Mouse (Mus musculus): Measurements from ENCODE around the gene Tmco3. TPM values are rescaled to one million over a fixed set of nuclear protein-coding genes. Genes with fewer than 3 reads are reported as not detected.
A peak's percentile ranks its signal among the peaks of the same experiment; 100 is the strongest.

The Tmco3 gene
- polyA plus RNA-seq (2011; ENCODE audit: insufficient read depth, insufficient read length, low replicate concordance, missing spikeins): 7.4 and 7.9 TPM in 2 replicates

- Histone ChIP-seq H3K4me1 (ENCODE audit: control insufficient read depth, insufficient read depth, low read length) (peaks cover 2% of the 10 kb centered on the region; the same call in 1 of the 2 replicates), H3K4me3 (replicated peaks; ENCODE audit: control insufficient read depth, low read depth, low read length) (peak within 1 kb of the TSS; percentile 99), H3K27ac (ENCODE audit: control insufficient read depth, insufficient read depth, low read depth, low read length, poor library complexity) (peak within 1 kb of the TSS; percentile 100)
- WGBS: under 1% methylated on average over 79 of the region's 79 CpGs
- TF ChIP-seq CTCF (IDR thresholded peaks at IDR 0.05; ENCODE audit: control insufficient read depth, insufficient read depth, low read length) (no peak), POLR2A (IDR thresholded peaks at IDR 0.05; ENCODE audit: borderline replicate concordance, control insufficient read depth, low read depth, low read length) (peak; percentile 51; the same call in 1 of the 2 replicates)
Observed at GRCm38 (mm10) chr8:13287692-13288623, at the start of gene Tmco3, which contains the start of gene Dcun1d2. Gene Tmco3 (plus strand): TSS chr8:13288190. Gene Dcun1d2 (minus strand): TSS chr8:13288131.

DNA sequence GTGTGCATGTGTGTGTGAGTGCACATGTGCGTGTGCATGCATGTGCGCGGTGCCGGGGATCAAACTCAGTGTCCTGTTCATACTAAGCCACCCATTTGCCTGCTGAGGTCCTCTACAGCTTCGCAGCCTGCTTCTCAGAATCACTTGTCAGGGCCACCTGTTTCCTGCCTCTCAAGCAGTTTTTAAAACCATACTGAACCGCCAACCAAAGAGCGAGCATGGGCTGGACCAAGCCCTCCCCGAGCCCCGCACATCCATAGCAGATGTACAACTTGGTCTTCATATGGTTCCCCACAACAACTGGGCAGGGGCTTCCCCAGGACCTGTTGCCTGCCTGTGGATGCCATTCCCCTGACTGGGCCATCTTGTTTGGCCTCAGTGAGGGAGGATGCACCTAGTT, 47.9 kb upstream of the Tmco3 start:
- H3K4me1 ChIP-seq (ENCODE audit: control insufficient read depth, insufficient read depth, low read length): peaks cover 2% of the 10 kb centered on the region
- H3K27ac ChIP-seq (ENCODE audit: control insufficient read depth, insufficient read depth, low read depth, low read length, poor library complexity): no peak overlapping the region
- 11% methylated on average over 9 of the region's 9 CpGs for WGBS
- H3K4me3 ChIP-seq (replicated peaks; ENCODE audit: control insufficient read depth, low read depth, low read length): no peak overlapping the region
- TF ChIP-seq POLR2A (IDR thresholded peaks at IDR 0.05; ENCODE audit: borderline replicate concordance, control insufficient read depth, low read depth, low read length) (no peak), CTCF (IDR thresholded peaks at IDR 0.05; ENCODE audit: control insufficient read depth, insufficient read depth, low read length) (no peak)

DNA sequence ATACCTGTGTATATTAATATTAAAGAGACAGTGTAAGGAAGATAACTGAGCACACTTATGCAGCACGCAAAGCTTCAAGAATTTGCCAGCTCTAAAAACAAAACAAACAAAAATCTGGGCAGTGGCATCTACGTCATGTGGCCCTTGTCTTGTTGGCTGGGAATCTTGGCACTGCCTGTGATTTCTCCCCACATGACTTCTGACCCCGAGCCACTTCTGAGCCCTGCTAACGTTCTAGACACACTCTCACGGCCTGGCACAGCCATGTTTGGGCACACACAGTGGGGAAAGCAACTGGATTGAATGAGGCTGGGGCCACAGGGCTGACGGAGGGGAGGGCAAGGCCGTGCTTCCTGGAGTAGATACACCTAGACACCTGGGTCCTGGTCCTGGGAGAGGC, 47.3 kb upstream of the Tmco3 start:
- no peak overlapping the region for H3K4me3 ChIP-seq (replicated peaks; ENCODE audit: control insufficient read depth, low read depth, low read length)
- 72% methylated on average over 7 of the region's 7 CpGs for WGBS

GRCm38 (mm10) chr8:13242985-13243870, 44.8 kb upstream of the Tmco3 start:
- Histone ChIP-seq H3K4me3 (replicated peaks; ENCODE audit: control insufficient read depth, low read depth, low read length) (no peak overlapping the region), H3K4me1 (ENCODE audit: control insufficient read depth, insufficient read depth, low read length) (peaks cover 2% of the 10 kb centered on the region), H3K27ac (ENCODE audit: control insufficient read depth, insufficient read depth, low read depth, low read length, poor library complexity) (no peak overlapping the region)
- TF ChIP-seq CTCF (IDR thresholded peaks at IDR 0.05; ENCODE audit: control insufficient read depth, insufficient read depth, low read length) (no peak), POLR2A (IDR thresholded peaks at IDR 0.05; ENCODE audit: borderline replicate concordance, control insufficient read depth, low read depth, low read length) (no peak)
- 84% methylated on average over 10 of the region's 10 CpGs for WGBS

More for the DNA sequence above, 47.3 kb upstream of the Tmco3 start:
- H3K4me1 ChIP-seq (ENCODE audit: control insufficient read depth, insufficient read depth, low read length): peaks cover 2% of the 10 kb centered on the region
- no peak for TF ChIP-seq CTCF (IDR thresholded peaks at IDR 0.05; ENCODE audit: control insufficient read depth, insufficient read depth, low read length)
- TF ChIP-seq POLR2A (IDR thresholded peaks at IDR 0.05; ENCODE audit: borderline replicate concordance, control insufficient read depth, low read depth, low read length): 0 out of 2 replicates have a peak, but pooled peaks have one; percentile 17
- no peak overlapping the region for H3K27ac ChIP-seq (ENCODE audit: control insufficient read depth, insufficient read depth, low read depth, low read length, poor library complexity)

DNA sequence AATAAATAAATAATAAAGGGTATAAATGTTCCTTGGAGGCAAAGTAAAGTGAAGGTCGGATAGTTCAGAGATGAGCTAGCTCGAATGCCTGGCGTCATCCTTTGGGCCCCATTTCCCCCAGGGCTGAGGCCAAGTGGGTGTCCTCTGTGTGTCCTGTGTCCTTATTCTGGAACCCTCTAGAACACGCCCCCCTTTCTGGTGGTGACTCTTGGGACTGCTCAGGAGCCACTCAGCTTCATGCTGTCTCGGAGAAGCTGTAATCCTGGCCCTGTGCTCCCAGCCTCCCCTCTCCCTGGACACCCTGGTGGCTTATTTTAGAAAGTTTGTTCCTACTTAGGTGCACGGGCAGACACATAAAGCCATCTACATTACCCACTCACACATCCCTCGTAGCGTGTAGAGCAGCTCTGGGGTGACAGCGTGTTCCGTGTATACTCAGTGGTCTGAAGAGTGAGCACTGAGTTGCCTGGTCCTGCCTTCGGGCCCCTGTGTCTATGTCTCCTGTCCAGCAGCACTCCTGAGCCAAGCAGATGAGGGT, 43.6 kb upstream of the Tmco3 start:
- no peak overlapping the region for H3K27ac ChIP-seq (ENCODE audit: control insufficient read depth, insufficient read depth, low read depth, low read length, poor library complexity)
- WGBS: 82% methylated on average over 11 of the region's 11 CpGs
- no peak overlapping the region for H3K4me3 ChIP-seq (replicated peaks; ENCODE audit: control insufficient read depth, low read depth, low read length)

GRCm38 (mm10) chr8:13252837-13253236, 35.2 kb upstream of the Tmco3 start:
- Histone ChIP-seq H3K27ac (ENCODE audit: control insufficient read depth, insufficient read depth, low read depth, low read length, poor library complexity) (no peak overlapping the region), H3K4me3 (replicated peaks; ENCODE audit: control insufficient read depth, low read depth, low read length) (no peak overlapping the region), H3K4me1 (ENCODE audit: control insufficient read depth, insufficient read depth, low read length) (no peaks in the 10 kb centered on the region)
- TF ChIP-seq POLR2A (IDR thresholded peaks at IDR 0.05; ENCODE audit: borderline replicate concordance, control insufficient read depth, low read depth, low read length) (no peak), CTCF (IDR thresholded peaks at IDR 0.05; ENCODE audit: control insufficient read depth, insufficient read depth, low read length) (no peak)
- WGBS: 88% methylated on average over 13 of the region's 13 CpGs

More for the DNA sequence above, 43.6 kb upstream of the Tmco3 start:
- H3K4me1 ChIP-seq (ENCODE audit: control insufficient read depth, insufficient read depth, low read length): peaks cover 2% of the 10 kb centered on the region
- TF ChIP-seq CTCF (IDR thresholded peaks at IDR 0.05; ENCODE audit: control insufficient read depth, insufficient read depth, low read length): no peak
- no peak for TF ChIP-seq POLR2A (IDR thresholded peaks at IDR 0.05; ENCODE audit: borderline replicate concordance, control insufficient read depth, low read depth, low read length)

DNA sequence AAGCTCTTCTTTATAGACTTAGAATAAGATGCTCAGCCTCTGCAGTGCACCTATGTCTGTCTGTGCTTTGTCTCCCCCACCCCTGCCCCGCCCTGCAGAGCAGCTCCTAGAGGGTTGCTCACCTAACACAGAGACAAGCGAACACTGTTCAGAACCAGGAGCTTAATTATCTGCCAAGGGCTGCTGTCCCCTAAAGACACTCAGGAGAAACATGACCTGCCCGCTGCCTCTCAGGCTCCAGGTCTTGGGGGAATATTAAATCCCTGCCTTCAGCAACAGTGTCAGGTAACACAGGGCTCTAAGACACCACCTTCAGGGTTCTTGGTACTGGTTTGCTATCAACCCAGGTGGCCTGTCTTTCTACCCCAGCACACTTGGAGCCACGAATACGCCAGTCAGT, 34.6 kb upstream of the Tmco3 start:
- Histone ChIP-seq H3K27ac (ENCODE audit: control insufficient read depth, insufficient read depth, low read depth, low read length, poor library complexity) (no peak overlapping the region), H3K4me1 (ENCODE audit: control insufficient read depth, insufficient read depth, low read length) (no peaks in the 10 kb centered on the region), H3K4me3 (replicated peaks; ENCODE audit: control insufficient read depth, low read depth, low read length) (no peak overlapping the region)
- TF ChIP-seq POLR2A (IDR thresholded peaks at IDR 0.05; ENCODE audit: borderline replicate concordance, control insufficient read depth, low read depth, low read length) (no peak), CTCF (IDR thresholded peaks at IDR 0.05; ENCODE audit: control insufficient read depth, insufficient read depth, low read length) (no peak)
- WGBS: 86% methylated on average over 5 of the region's 5 CpGs

All from bone marrow, adult 2 months (tissue).